9 mouse cellular contexts compared by ENCODE assay signal in the genomic region with DNA sequence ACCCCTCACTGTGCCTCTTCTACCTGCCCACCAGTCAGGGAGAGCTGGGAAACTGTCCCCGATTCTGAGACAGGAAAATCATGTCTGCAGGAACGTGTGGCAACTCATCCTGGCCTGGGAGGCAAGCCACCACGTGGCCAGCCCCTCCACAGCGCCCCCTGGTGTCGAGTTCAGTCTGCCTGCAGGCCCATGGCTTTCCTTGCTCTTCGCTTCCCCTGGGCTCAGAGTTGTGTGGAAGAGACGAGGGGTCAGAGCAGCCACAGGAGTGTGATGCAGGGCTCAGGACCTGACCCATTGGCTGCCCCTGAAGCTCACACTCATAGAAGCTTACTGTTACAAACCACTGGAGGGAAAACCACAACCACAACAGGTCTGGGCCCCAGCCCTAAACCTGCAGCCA. TPM values are rescaled to one million over a fixed set of nuclear protein-coding genes. Genes with fewer than 3 reads are reported as not detected.
A peak's percentile ranks its signal among the peaks of the same experiment; 100 is the strongest.
DNase-seq lines count a peak whose midpoint lies in the region; ATAC-seq and TF ChIP-seq lines count a peak whose summit lies in the region.
"Had no signal": no experiment of that assay in that cellular context is flagged by ENCODE, and none has a peak within 500 bp of the region (broad histone marks: within the 10 kb centered on the region; RNA-seq: fewer than 3 reads in every experiment).

No protein-coding gene starts in this region.

- no peak for TF ChIP-seq POLR2A in olfactory bulb, adult 2 months (IDR thresholded peaks at IDR 0.05; ENCODE audit: insufficient read depth, low read depth, low read length)

- peak; percentile 61; the same call in 1 of the 2 replicates for ATAC-seq in forebrain, embryonic 12.5 days (ENCODE audit: low FRiP score)
- ATAC-seq in liver, embryonic 11.5 days (replicated peaks; ENCODE audit: low FRiP score): peak; percentile 37; the same call in 1 of the 2 replicates

- H3K27ac ChIP-seq in forebrain, embryonic 12.5 days: no peak overlapping the region
- no peak overlapping the region for H3K27ac ChIP-seq in liver, embryonic 11.5 days (ENCODE audit: low read depth, low read length)
- H3K27ac ChIP-seq in olfactory bulb, adult 2 months (ENCODE audit: insufficient read depth, low read depth, low read length): no peak overlapping the region
- H3K27ac ChIP-seq: heart, embryonic 15.5 days had no signal

- 0 out of 2 replicates have a peak, but pooled peaks cover 4% of the 10 kb centered on the region for H3K4me1 ChIP-seq in forebrain, embryonic 12.5 days
- peaks cover 17% of the 10 kb centered on the region for H3K4me1 ChIP-seq in liver, embryonic 11.5 days (replicated peaks; ENCODE audit: control insufficient read depth, insufficient read depth, low read length)
- H3K4me1 ChIP-seq in olfactory bulb, adult 2 months (ENCODE audit: control insufficient read depth, insufficient read depth, low read length): no peaks in the 10 kb centered on the region; the same call in 1 of the 2 replicates

- TF ChIP-seq CTCF in olfactory bulb, adult 2 months (IDR thresholded peaks at IDR 0.05; ENCODE audit: insufficient read depth, low read depth, low read length): peak; percentile 40; the same call in 1 of the 2 replicates

- H3K4me2 ChIP-seq in forebrain, embryonic 12.5 days: no peak overlapping the region
- H3K4me2 ChIP-seq in liver, embryonic 11.5 days: no peak overlapping the region
- H3K4me2 ChIP-seq: heart, embryonic 15.5 days had no signal

- DNase-seq in right cerebral cortex, postnatal 10 days (ENCODE audit: low spot score in 2 of 2): peak; percentile 48 to 69
- no peak for DNase-seq in right cerebral cortex, postnatal 36 days (ENCODE audit: low spot score in 2 of 2)
- peak; percentile 68 for DNase-seq in brain, adult 2 months (ENCODE audit: low read depth, low spot score)
- DNase-seq in heart, postnatal 4 days: peak; percentile 91
- DNase-seq in liver, embryonic 11.5 days (ENCODE audit: low spot score): peak; percentile 82
- peak; percentile 69 to 74 for DNase-seq in thymus, postnatal 36 days

- no peak overlapping the region for H3K4me3 ChIP-seq in forebrain, embryonic 12.5 days (replicated peaks)
- H3K4me3 ChIP-seq in liver, embryonic 11.5 days (ENCODE audit: low read depth, low read length): no peak overlapping the region
- no peak overlapping the region for H3K4me3 ChIP-seq in olfactory bulb, adult 2 months (ENCODE audit: insufficient read depth, low read depth, low read length)
- H3K4me3 ChIP-seq: heart, embryonic 15.5 days had no signal

- H3K36me3 ChIP-seq in forebrain, embryonic 12.5 days (replicated peaks): no peaks in the 10 kb centered on the region
- H3K36me3 ChIP-seq in liver, embryonic 11.5 days (ENCODE audit: control insufficient read depth, insufficient read depth, low read length): peaks cover 2% of the 10 kb centered on the region; the same call in 1 of the 2 replicates

- no peaks in the 10 kb centered on the region for H3K9me3 ChIP-seq in forebrain, embryonic 12.5 days
- H3K9me3 ChIP-seq in liver, embryonic 11.5 days (ENCODE audit: control insufficient read depth, low read length): no peaks in the 10 kb centered on the region
- H3K9me3 ChIP-seq: heart, embryonic 15.5 days had no signal

- no peaks in the 10 kb centered on the region for H3K27me3 ChIP-seq in forebrain, embryonic 12.5 days
- H3K27me3 ChIP-seq in liver, embryonic 11.5 days (replicated peaks; ENCODE audit: control insufficient read depth, insufficient read depth, low read length): no peaks in the 10 kb centered on the region
- H3K27me3 ChIP-seq: heart, embryonic 15.5 days had no signal

- 11% methylated on average over 7 of the region's 7 CpGs for WGBS in forebrain, embryonic 12.5 days
- 20% methylated on average over 7 of the region's 7 CpGs for WGBS in liver, embryonic 11.5 days
- 31% methylated on average over 7 of the region's 7 CpGs for WGBS in olfactory bulb, adult 2 months

- H3K9ac ChIP-seq in forebrain, embryonic 12.5 days: no peak overlapping the region
- no peak overlapping the region for H3K9ac ChIP-seq in liver, embryonic 11.5 days (ENCODE audit: low read depth, low read length)
- H3K9ac ChIP-seq: heart, embryonic 15.5 days had no signal

RNA-seq across cellular contexts. Expression of a gene that starts 13.5 kb away (rescaled TPM):
- polyA plus RNA-seq in forebrain, embryonic 12.5 days (2016; fragmentation: Nextera tagmentation; extraction: Ambion mirVana): 25.8 and 29.0 TPM in 2 replicates
- 10 to 100 TPM; 28.6 to 30.9 TPM for total RNA-seq in heart, postnatal 4 days (2021)
- polyA plus RNA-seq in liver, embryonic 11.5 days (2014; fragmentation: Nextera tagmentation; extraction: Ambion mirVana): 34.7 and 38.4 TPM in 2 replicates
- polyA plus RNA-seq in olfactory bulb, adult 2 months (2012; ENCODE audit: insufficient read depth, insufficient read length, low replicate concordance, missing spikeins): 164 TPM in 1 of 2 replicates, not detected in the other

RNA-seq across cellular contexts. Expression of a gene that starts 41.6 kb away (rescaled TPM):
- 10.9 TPM in 2 replicates for polyA plus RNA-seq in forebrain, embryonic 12.5 days (2016; fragmentation: Nextera tagmentation; extraction: Ambion mirVana)
- total RNA-seq in heart, postnatal 4 days (2021): 10 to 100 TPM in 1 of 2 experiments, 1 to 10 TPM in 1; 9.6 to 10.5 TPM
- 9.7 and 9.8 TPM in 2 replicates for polyA plus RNA-seq in liver, embryonic 11.5 days (2014; fragmentation: Nextera tagmentation; extraction: Ambion mirVana)
- polyA plus RNA-seq in olfactory bulb, adult 2 months (2012; ENCODE audit: insufficient read depth, insufficient read length, low replicate concordance, missing spikeins): not detected in 2 replicates

Comparison
In these comparisons a context has a peak if more than half of its experiments do, and no peak if none do; other contexts are left out.
1. DNase-seq: peak in right cerebral cortex, postnatal 10 days (2 of 2), brain, adult 2 months (single experiment), heart, postnatal 4 days (single experiment), liver, embryonic 11.5 days (single experiment) and thymus, postnatal 36 days (2 of 2); none in right cerebral cortex, postnatal 36 days (0 of 2).
2. RNA of a gene that starts 41.6 kb away (polyA plus RNA-seq): 10.9 TPM in forebrain, embryonic 12.5 days and 9.7 to 9.8 TPM in liver, embryonic 11.5 days; not detected in olfactory bulb, adult 2 months; every median in the first group is over 10 times any median in the second.